Mouse (Mus musculus) liver, embryonic 12.5 days (tissue): Measurements from ENCODE around the gene Mecom. TPM values are rescaled to one million over a fixed set of nuclear protein-coding genes. Genes with fewer than 3 reads are reported as not detected.
A peak's percentile ranks its signal among the peaks of the same experiment; 100 is the strongest.

Source experiments
- ATAC-seq: fragments of 200-750 bp; cut with Nextera tagmentation; 2 replicates; pipeline ENCODE4 v1.8.0; 2017; ENCODE audit warnings: moderate number of reproducible peaks, mild to moderate bottlenecking, moderate library complexity
- H3K27ac ChIP-seq: fragments of 300-500 bp; sonication (generic); 2 replicates; pipeline ENCODE4 v1.5.1; 2016; ENCODE audit warnings: mild to moderate bottlenecking
- H3K27me3 ChIP-seq: fragments of 300-500 bp; sonication (generic); replicated peaks from 2 replicates; pipeline ENCODE4 v1.6.1; 2016; ENCODE audit warnings: mild to moderate bottlenecking, moderate library complexity
- H3K36me3 ChIP-seq: fragments of 300-500 bp; sonication (generic); 2 replicates; pipeline ENCODE4 v1.6.1; 2016; ENCODE audit warnings: mild to moderate bottlenecking, moderate library complexity
- H3K4me1 ChIP-seq: fragments of 300-500 bp; sonication (generic); 2 replicates; pipeline ENCODE4 v1.6.1; 2016
- H3K4me2 ChIP-seq: fragments of 300-500 bp; sonication (generic); 2 replicates; pipeline ENCODE4 v1.6.1; 2016; ENCODE audit warnings: mild to moderate bottlenecking, moderate library complexity
- H3K4me3 ChIP-seq: fragments of 300-500 bp; sonication (generic); 2 replicates; pipeline ENCODE4 v1.5.1; 2016; ENCODE audit warnings: mild to moderate bottlenecking, moderate library complexity
- H3K9ac ChIP-seq: fragments of 300-500 bp; sonication (generic); 2 replicates; pipeline ENCODE4 v1.6.1; 2016; ENCODE audit warnings: mild to moderate bottlenecking, moderate library complexity
- H3K9me3 ChIP-seq: fragments of 300-500 bp; sonication (generic); replicated peaks from 2 replicates; pipeline ENCODE4 v1.6.1; 2016; ENCODE audit warnings: mild to moderate bottlenecking, moderate library complexity
- WGBS: fragments of 180-500 bp; shearing (Covaris S2); methylation state at CpG from one replicate; pipeline ENCODE4 v1.1.7; 2016; ENCODE audit not compliant: insufficient replicate concordance; 5-methylcytosine and 5-hydroxymethylcytosine counted together
- polyA plus RNA-seq: library from polyadenylated mRNA; unstranded; fragments of >200 nt; fragmentation: Nextera tagmentation; extraction: Ambion mirVana; gene quantifications from 2 replicates; pipeline ENCODE4 v1.2.1, GENCODE M21; 2016

Mecom gene
- polyA plus RNA-seq, 1 experiment from 2014 or later = 1.8 TPM

GRCm38 (mm10) chr3:30366621-30367020 lies 181.2 kb downstream of the Mecom start:
- H3K9me3 ChIP-seq = no peaks in the 10 kb centered on the region
- ATAC-seq = no peak
- H3K36me3 ChIP-seq = no peaks in the 10 kb centered on the region
- H3K4me2 ChIP-seq = no peak overlapping the region
- H3K4me3 ChIP-seq = no peak overlapping the region
- no peaks in the 10 kb centered on the region for H3K4me1 ChIP-seq
- no peak overlapping the region for H3K27ac ChIP-seq
- H3K9ac ChIP-seq = no peak overlapping the region
- WGBS = 65% methylated on average over 7 of the region's 7 CpGs
- H3K27me3 ChIP-seq = no peaks in the 10 kb centered on the region

DNA sequence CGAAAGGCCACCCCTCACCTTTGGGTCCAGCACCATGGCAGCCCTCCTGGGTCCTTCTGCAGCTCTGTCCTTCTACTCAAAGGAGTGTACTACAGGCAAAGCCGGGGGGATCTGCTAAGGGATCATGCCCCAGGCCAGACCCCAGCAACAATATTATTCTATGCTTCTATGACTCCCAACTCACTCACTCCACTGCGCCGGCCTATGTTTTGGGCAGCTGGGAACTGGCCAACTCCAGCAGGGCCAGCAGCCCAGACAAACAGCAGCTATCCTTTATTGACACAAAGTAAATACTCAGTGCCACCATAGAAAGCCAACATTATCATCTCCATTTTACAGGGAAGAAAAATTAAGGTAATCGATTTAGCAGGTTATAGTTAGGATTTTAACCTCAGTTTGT lies 186.6 kb downstream of the Mecom start:
- 59% methylated on average over 5 of the region's 5 CpGs for WGBS
- H3K27me3 ChIP-seq = no peaks in the 10 kb centered on the region
- ATAC-seq = no peak

DNA sequence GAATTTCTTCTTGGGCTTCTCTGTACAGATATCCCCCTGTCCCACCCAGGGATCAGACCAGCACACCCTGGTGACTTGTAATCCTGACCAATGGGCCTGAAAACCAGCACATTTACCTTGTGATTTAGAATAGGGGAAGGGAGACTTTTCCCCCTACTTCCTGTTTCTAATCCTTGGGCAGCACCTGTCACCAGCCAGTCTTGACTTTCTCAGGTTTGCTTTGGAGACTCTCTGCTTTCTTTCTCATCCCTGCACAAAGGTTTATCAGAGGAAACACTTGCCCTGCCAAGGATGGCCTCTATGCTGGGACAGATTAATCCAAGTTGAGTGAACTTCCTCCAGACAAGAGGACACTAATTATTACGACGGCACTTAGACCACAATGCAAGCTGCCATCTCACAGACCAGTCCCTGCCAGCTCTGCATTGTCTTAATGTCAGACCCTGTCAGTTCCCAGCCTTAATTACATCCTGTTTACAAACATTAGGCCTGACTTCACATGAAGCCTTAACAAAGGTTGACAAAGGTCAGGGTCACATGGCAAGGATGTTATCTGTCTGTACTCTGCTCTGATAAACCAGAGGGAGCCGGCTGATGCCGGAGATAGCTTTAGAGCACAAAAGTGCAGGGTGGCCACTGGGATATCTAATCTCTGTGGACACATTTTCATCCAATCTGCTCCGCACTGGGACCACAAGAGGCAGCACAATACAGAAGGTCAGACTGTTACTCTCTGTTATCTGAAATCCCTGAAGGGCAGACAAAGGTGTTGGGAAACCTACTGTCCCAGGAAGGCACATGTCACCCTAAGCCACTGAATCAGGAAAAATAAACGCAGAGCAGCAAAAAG lies 193.7 kb downstream of the Mecom start:
- Histone ChIP-seq H3K36me3 (no peaks in the 10 kb centered on the region), H3K27me3 (no peaks in the 10 kb centered on the region), H3K27ac (no peak overlapping the region), H3K4me2 (no peak overlapping the region), H3K9ac (no peak overlapping the region), H3K9me3 (no peaks in the 10 kb centered on the region), H3K4me3 (no peak overlapping the region), H3K4me1 (peaks cover 11% of the 10 kb centered on the region)
- 7% methylated on average over 6 of the region's 6 CpGs for WGBS
- peak; percentile 51; the same call in 1 of the 2 replicates for ATAC-seq

More for the DNA sequence above, 186.6 kb downstream of the Mecom start:
- Histone ChIP-seq H3K9ac (no peak overlapping the region), H3K4me2 (no peak overlapping the region), H3K4me3 (no peak overlapping the region), H3K27ac (no peak overlapping the region), H3K4me1 (no peaks in the 10 kb centered on the region), H3K9me3 (no peaks in the 10 kb centered on the region), H3K36me3 (no peaks in the 10 kb centered on the region)

DNA sequence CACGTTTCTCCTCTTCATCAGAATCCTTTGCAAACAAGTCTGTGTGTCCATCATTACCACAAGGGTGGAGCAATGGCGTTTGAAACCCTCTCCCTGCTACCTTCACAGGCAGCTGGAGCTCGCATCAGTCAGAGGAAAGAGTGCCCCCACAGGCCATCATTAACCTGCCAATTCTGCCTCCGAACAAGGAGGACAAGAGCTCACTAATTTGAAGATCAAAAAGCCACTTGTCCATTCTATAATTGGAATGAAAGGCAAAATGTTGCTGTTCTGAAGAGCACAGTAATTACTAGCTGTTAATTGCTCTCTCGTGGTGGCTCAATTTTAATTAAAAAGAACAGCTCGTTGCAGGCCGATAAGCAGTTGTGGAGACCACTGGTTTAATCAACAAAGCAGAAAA lies 198.5 kb downstream of the Mecom start:
- no peak overlapping the region for H3K4me2 ChIP-seq
- WGBS = 54% methylated on average over 7 of the region's 7 CpGs
- H3K9ac ChIP-seq = no peak overlapping the region
- H3K27me3 ChIP-seq = no peaks in the 10 kb centered on the region
- H3K4me1 ChIP-seq = peaks cover 5% of the 10 kb centered on the region
- ATAC-seq = no peak
- no peak overlapping the region for H3K4me3 ChIP-seq
- no peaks in the 10 kb centered on the region for H3K36me3 ChIP-seq
- H3K27ac ChIP-seq = no peak overlapping the region
- no peaks in the 10 kb centered on the region for H3K9me3 ChIP-seq

- no peak for ATAC-seq
- no peak overlapping the region for H3K27ac ChIP-seq
- no peak overlapping the region for H3K9ac ChIP-seq
- H3K27me3 ChIP-seq = no peaks in the 10 kb centered on the region
- no peaks in the 10 kb centered on the region for H3K36me3 ChIP-seq
- WGBS = 49% methylated on average over 4 of the region's 4 CpGs
- no peaks in the 10 kb centered on the region for H3K4me1 ChIP-seq
- no peak overlapping the region for H3K4me3 ChIP-seq
- no peak overlapping the region for H3K4me2 ChIP-seq
- H3K9me3 ChIP-seq = no peaks in the 10 kb centered on the region
These were observed 203.7 kb downstream of the Mecom start for GRCm38 (mm10) chr3:30344151-30344550.

DNA sequence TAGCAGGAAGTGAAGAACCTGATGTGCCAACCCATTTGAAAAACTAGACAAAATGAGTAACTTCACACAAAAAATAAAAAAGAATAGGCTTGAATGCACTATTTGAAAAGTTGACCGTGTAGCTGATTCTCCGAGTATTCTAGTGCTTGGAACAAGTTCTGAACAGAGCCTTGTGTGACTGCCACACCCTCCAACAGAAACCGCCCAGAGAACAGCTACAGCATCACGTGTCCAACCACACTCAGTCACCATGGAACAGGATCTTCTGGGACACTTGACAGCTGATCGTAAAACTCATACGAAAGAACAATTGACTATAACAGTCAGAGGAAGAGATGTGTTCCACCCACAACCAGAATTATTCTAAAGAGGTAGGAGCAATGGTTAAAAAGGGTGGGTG lies 215.5 kb downstream of the Mecom start:
- no peak overlapping the region for H3K4me3 ChIP-seq
- no peak overlapping the region for H3K4me2 ChIP-seq
- no peaks in the 10 kb centered on the region for H3K27me3 ChIP-seq
- H3K4me1 ChIP-seq = no peaks in the 10 kb centered on the region
- H3K36me3 ChIP-seq = no peaks in the 10 kb centered on the region
- no peak overlapping the region for H3K27ac ChIP-seq
- no peak overlapping the region for H3K9ac ChIP-seq
- ATAC-seq = no peak
- 65% methylated on average over 6 of the region's 6 CpGs for WGBS
- no peaks in the 10 kb centered on the region for H3K9me3 ChIP-seq

DNA sequence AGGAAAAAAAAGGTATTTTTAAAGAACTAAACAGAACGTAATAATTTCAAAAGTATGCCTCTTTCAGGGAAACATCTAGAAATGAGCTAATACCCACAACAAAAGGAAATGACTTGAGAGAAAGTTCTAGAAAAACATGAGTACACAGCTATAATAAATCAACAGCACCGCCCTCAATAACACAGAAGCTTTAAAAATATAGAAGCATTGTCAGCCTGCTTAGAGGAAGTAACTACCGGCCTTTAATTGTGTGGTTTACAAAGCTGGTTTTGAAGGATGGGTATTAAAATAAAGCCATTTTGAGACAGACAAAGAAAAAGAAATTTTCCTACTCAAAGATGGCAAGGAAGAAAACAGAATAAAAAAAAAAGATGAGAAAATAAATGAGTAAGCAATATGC lies 217.3 kb downstream of the Mecom start:
- Histone ChIP-seq H3K9me3 (no peaks in the 10 kb centered on the region), H3K27ac (no peak overlapping the region), H3K4me2 (no peak overlapping the region), H3K9ac (no peak overlapping the region), H3K27me3 (no peaks in the 10 kb centered on the region), H3K4me3 (no peak overlapping the region), H3K36me3 (no peaks in the 10 kb centered on the region), H3K4me1 (no peaks in the 10 kb centered on the region)
- 54% methylated on average over 3 of the region's 3 CpGs for whole genome bisulfite sequencing
- no peak for ATAC-seq

GRCm38 (mm10) chr3:30330021-30330420 lies 217.8 kb downstream of the Mecom start:
- H3K9ac ChIP-seq = no peak overlapping the region
- H3K27me3 ChIP-seq = no peaks in the 10 kb centered on the region
- ATAC-seq = no peak
- no peak overlapping the region for H3K4me2 ChIP-seq
- no peak overlapping the region for H3K27ac ChIP-seq
- H3K4me1 ChIP-seq = no peaks in the 10 kb centered on the region
- H3K9me3 ChIP-seq = no peaks in the 10 kb centered on the region
- H3K4me3 ChIP-seq = no peak overlapping the region
- H3K36me3 ChIP-seq = no peaks in the 10 kb centered on the region
- 56% methylated on average over 3 of the region's 3 CpGs for WGBS

DNA sequence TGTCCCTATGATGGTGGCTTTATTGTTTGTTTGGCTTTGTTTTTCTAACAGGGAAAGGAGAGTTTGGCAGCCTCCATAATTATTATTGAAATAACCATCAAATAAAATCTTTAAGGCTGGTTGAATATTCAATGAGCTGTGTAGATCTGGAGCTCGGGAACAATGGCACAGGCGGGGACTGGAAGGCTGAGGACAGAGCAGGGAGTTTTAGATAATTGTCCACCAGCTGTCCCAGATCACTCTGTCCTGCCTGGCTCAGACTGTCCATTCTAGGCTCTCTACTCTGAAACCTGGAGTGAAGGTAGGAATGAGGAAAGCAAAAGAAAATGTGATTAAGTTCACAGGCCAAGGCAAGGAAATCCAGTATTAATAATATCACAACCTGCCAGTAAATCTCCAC lies 232.9 kb downstream of the Mecom start:
- H3K9ac ChIP-seq = no peak overlapping the region
- no peak for ATAC-seq
- no peak overlapping the region for H3K4me3 ChIP-seq
- H3K4me1 ChIP-seq = no peaks in the 10 kb centered on the region
- no peaks in the 10 kb centered on the region for H3K9me3 ChIP-seq
- no peaks in the 10 kb centered on the region for H3K36me3 ChIP-seq
- no peak overlapping the region for H3K27ac ChIP-seq
- H3K27me3 ChIP-seq = no peaks in the 10 kb centered on the region
- no peak overlapping the region for H3K4me2 ChIP-seq
- 61% methylated on average over 2 of the region's 2 CpGs for WGBS

- ATAC-seq = no peak
- Histone ChIP-seq H3K4me3 (no peak overlapping the region), H3K9ac (no peak overlapping the region), H3K27me3 (no peaks in the 10 kb centered on the region), H3K27ac (no peak overlapping the region), H3K4me1 (no peaks in the 10 kb centered on the region), H3K4me2 (no peak overlapping the region), H3K9me3 (no peaks in the 10 kb centered on the region), H3K36me3 (no peaks in the 10 kb centered on the region)
- whole genome bisulfite sequencing = 57% methylated on average over 4 of the region's 4 CpGs
These were observed 239.7 kb downstream of the Mecom start for GRCm38 (mm10) chr3:30308081-30308480.

DNA sequence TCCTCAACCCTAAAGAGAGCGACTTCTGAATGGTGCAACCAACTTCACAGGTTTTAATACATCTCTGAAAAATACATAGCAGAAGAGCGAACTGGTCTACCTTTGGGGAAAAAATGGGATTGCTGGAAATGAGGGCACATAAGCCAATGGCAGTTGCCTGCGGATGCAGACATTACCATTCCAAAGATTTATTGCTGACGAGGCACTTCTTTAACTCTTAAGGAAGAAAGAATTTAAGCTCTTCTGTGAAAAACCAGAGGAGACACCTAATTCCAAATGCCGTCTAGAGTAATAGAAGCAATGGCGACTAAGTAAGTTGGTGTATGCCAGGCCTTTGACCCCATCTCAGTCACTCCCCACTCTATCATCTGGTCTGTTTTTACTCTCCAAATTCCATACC lies 240.2 kb downstream of the Mecom start:
- Histone ChIP-seq H3K36me3 (no peaks in the 10 kb centered on the region), H3K4me3 (no peak overlapping the region), H3K9me3 (no peaks in the 10 kb centered on the region), H3K4me2 (no peak overlapping the region), H3K27ac (no peak overlapping the region), H3K27me3 (no peaks in the 10 kb centered on the region), H3K9ac (no peak overlapping the region), H3K4me1 (no peaks in the 10 kb centered on the region)
- WGBS = 70% methylated on average over 6 of the region's 6 CpGs
- ATAC-seq = no peak

GRCm38 (mm10) chr3:30306080-30306479 lies 241.7 kb downstream of the Mecom start:
- H3K4me3 ChIP-seq = no peak overlapping the region
- H3K9me3 ChIP-seq = no peaks in the 10 kb centered on the region
- no peak overlapping the region for H3K27ac ChIP-seq
- H3K4me2 ChIP-seq = no peak overlapping the region
- H3K36me3 ChIP-seq = no peaks in the 10 kb centered on the region
- no peak for ATAC-seq
- 41% methylated on average over 3 of the region's 3 CpGs for WGBS
- no peaks in the 10 kb centered on the region for H3K4me1 ChIP-seq
- no peaks in the 10 kb centered on the region for H3K27me3 ChIP-seq
- no peak overlapping the region for H3K9ac ChIP-seq

GRCm38 (mm10) chr3:30299460-30299859 lies 248.3 kb downstream of the Mecom start:
- 54% methylated on average over 1 of the region's 1 CpGs for WGBS
- H3K27ac ChIP-seq = no peak overlapping the region
- no peak for ATAC-seq
- no peaks in the 10 kb centered on the region for H3K9me3 ChIP-seq
- H3K27me3 ChIP-seq = no peaks in the 10 kb centered on the region
- no peaks in the 10 kb centered on the region for H3K4me1 ChIP-seq
- H3K4me2 ChIP-seq = no peak overlapping the region
- H3K36me3 ChIP-seq = no peaks in the 10 kb centered on the region
- no peak overlapping the region for H3K4me3 ChIP-seq
- no peak overlapping the region for H3K9ac ChIP-seq
